Mouse (Mus musculus) right cerebral cortex, adult 2 months (tissue): ENCODE data around the gene Pdhb.

Experiments
- DNase-seq, 2 experiments: peaks; one replicate each; pipeline ENCODE4 v3.0.0; 2021 to 2022; ENCODE audit warnings: low spot score in 2 of 2

The Pdhb gene

GRCm38 (mm10) chr14:8172507-8173410 lies at the start of gene Pdhb:
TSS of gene Pdhb (minus strand) at chr14:8173025.
- DNase-seq: peak; percentile 99

GRCm38 (mm10) chr14:8222561-8222960 lies 49.7 kb upstream of the Pdhb start:
- no peak for DNase-seq

- no peak for DNase-seq
These were observed 48.1 kb upstream of the Pdhb start for GRCm38 (mm10) chr14:8220912-8221311.

GRCm38 (mm10) chr14:8220306-8220705 lies 47.5 kb upstream of the Pdhb start:
- DNase-seq: no peak

- no peak for DNase-seq
These were observed 47.1 kb upstream of the Pdhb start for GRCm38 (mm10) chr14:8219876-8220275.

- DNase-seq: peak in 1 of 2 experiments; percentile 28
These were observed 46.0 kb upstream of the Pdhb start for GRCm38 (mm10) chr14:8218730-8219380.

GRCm38 (mm10) chr14:8218238-8218637 lies 45.4 kb upstream of the Pdhb start:
- no peak for DNase-seq

- no peak for DNase-seq
These were observed 43.3 kb upstream of the Pdhb start for GRCm38 (mm10) chr14:8216100-8216499.

- peak; percentile 33 to 35 for DNase-seq
These were observed 42.5 kb upstream of the Pdhb start for GRCm38 (mm10) chr14:8215208-8215778.

GRCm38 (mm10) chr14:8214299-8215207 lies 41.7 kb upstream of the Pdhb start:
- DNase-seq: peak; percentile 67 to 71

GRCm38 (mm10) chr14:8213803-8214224 lies 41.0 kb upstream of the Pdhb start, which contains the start of gene Kctd6:
TSS of gene Kctd6 (plus strand) at chr14:8214140.
- peak; percentile 95 to 96 for DNase-seq

- no peak for DNase-seq
These were observed 40.2 kb upstream of the Pdhb start for GRCm38 (mm10) chr14:8212996-8213395.

GRCm38 (mm10) chr14:8209896-8210295 lies 37.1 kb upstream of the Pdhb start:
- DNase-seq: no peak

GRCm38 (mm10) chr14:8208876-8209275 lies 36.1 kb upstream of the Pdhb start:
- peak; percentile 84 for DNase-seq

- no peak for DNase-seq
These were observed 34.7 kb upstream of the Pdhb start for GRCm38 (mm10) chr14:8207543-8207942.

- no peak for DNase-seq
These were observed 34.3 kb upstream of the Pdhb start for GRCm38 (mm10) chr14:8207105-8207504.

- peak; percentile 33 to 44 for DNase-seq
These were observed 33.5 kb upstream of the Pdhb start for GRCm38 (mm10) chr14:8206179-8206910.

- no peak for DNase-seq
These were observed 28.9 kb upstream of the Pdhb start for GRCm38 (mm10) chr14:8201715-8202114.

GRCm38 (mm10) chr14:8200769-8201168 lies 27.9 kb upstream of the Pdhb start:
- no peak for DNase-seq

GRCm38 (mm10) chr14:8192727-8193126 lies 19.9 kb upstream of the Pdhb start:
- no peak for DNase-seq
